Mouse (Mus musculus): ENCODE results near the gene Fbln1. TPM values are rescaled to one million over a fixed set of nuclear protein-coding genes. Genes with fewer than 3 reads are reported as not detected.

The Fbln1 gene
- polyA plus RNA-seq, 1 experiment from 2014 or later: 7.0 TPM

DNA sequence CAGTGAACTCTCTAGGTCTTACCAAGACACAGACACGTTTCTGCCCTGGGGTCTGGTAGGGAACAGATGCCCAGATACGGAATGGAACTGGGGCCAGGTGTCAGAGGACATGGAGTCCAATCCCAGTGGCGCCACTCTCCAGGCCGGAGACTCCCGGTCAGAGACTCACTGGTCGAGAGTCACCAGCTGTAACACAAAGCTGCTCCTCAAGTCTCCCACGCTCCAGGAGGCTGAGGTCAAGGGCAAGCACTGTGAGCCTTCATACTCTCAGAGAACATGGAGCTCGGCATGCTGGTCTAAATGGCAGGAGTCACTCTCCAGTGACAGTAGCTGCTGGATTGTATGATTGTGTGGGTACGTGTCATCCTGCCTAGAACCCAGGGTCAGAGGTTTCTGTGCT is 3.5 kb upstream of the Fbln1 start:
- no peak overlapping the region for H3K9ac ChIP-seq (ENCODE audit: low read depth, low read length)
- H3K4me1 ChIP-seq (ENCODE audit: control insufficient read depth, low read depth, low read length): no peaks in the 10 kb centered on the region
- no peak overlapping the region for H3K27ac ChIP-seq (ENCODE audit: low read length)
- peaks cover 2% of the 10 kb centered on the region for H3K27me3 ChIP-seq (ENCODE audit: control insufficient read depth, insufficient read depth, low read depth, low read length)
- WGBS (ENCODE audit: insufficient replicate concordance): 60% methylated on average over 9 of the region's 9 CpGs
- no peak for ATAC-seq (ENCODE audit: low read depth)
- no peaks in the 10 kb centered on the region for H3K9me3 ChIP-seq (replicated peaks; ENCODE audit: control insufficient read depth, low read length)
- H3K4me3 ChIP-seq (ENCODE audit: low read depth, low read length): no peak overlapping the region
- H3K4me2 ChIP-seq (ENCODE audit: low read depth, low read length): no peak overlapping the region
- H3K36me3 ChIP-seq (ENCODE audit: control insufficient read depth, insufficient read depth): no peaks in the 10 kb centered on the region

DNA sequence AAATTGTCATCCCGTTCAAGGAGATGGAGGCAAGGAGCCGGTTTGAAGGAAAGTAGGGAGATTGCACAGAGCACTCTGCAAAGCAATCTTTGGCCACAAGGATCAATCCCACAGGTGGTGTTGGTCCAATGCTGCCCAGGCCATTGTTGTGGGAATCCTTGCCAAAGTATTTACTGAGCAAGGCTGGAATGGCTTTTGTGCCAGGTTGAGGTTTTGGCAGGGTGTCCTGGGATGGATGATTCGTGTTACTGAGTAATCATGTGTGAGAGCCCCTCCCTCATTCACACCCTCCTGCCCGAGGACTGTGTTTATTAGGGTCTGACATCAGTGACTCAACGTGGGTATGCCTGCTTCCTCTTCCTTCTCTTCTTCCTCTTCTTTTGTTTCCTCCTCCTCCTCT is 3.0 kb upstream of the Fbln1 start:
- Histone ChIP-seq H3K27ac (ENCODE audit: low read length) (no peak overlapping the region), H3K4me3 (ENCODE audit: low read depth, low read length) (no peak overlapping the region), H3K9ac (ENCODE audit: low read depth, low read length) (no peak overlapping the region), H3K4me2 (ENCODE audit: low read depth, low read length) (no peak overlapping the region), H3K4me1 (ENCODE audit: control insufficient read depth, low read depth, low read length) (no peaks in the 10 kb centered on the region), H3K36me3 (ENCODE audit: control insufficient read depth, insufficient read depth) (no peaks in the 10 kb centered on the region), H3K9me3 (replicated peaks; ENCODE audit: control insufficient read depth, low read length) (no peaks in the 10 kb centered on the region), H3K27me3 (ENCODE audit: control insufficient read depth, insufficient read depth, low read depth, low read length) (peaks cover 2% of the 10 kb centered on the region)
- WGBS (ENCODE audit: insufficient replicate concordance): 30% methylated on average over 5 of the region's 5 CpGs
- ATAC-seq (ENCODE audit: low read depth): no peak

DNA sequence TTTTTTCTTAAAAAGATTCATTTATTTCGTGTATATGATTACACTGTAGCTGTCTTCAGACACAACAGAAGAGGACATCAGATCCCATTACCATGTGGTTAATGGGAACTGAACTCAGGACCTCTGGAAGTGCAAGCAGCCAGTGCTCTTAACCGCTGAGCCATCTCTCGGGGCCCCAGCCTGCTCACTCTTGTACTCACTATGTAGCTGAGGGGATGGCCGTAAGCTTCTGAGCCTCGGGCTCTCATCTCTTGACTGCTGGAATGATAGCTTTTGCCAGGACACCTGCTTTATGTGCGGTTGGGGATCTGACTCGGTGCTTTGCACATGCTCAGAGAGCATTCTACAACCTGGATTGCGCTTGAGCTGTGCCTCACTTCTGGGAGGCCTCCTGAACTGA is 1.4 kb upstream of the Fbln1 start:
- no peak overlapping the region for H3K9ac ChIP-seq (ENCODE audit: low read depth, low read length)
- 47% methylated on average over 8 of the region's 8 CpGs for WGBS (ENCODE audit: insufficient replicate concordance)
- H3K27ac ChIP-seq (ENCODE audit: low read length): no peak overlapping the region
- 0 out of 2 replicates have a peak, but pooled peaks cover under 1% of the 10 kb centered on the region for H3K9me3 ChIP-seq (replicated peaks; ENCODE audit: control insufficient read depth, low read length)
- H3K4me1 ChIP-seq (ENCODE audit: control insufficient read depth, low read depth, low read length): no peaks in the 10 kb centered on the region
- no peak overlapping the region for H3K4me3 ChIP-seq (ENCODE audit: low read depth, low read length)
- H3K36me3 ChIP-seq (ENCODE audit: control insufficient read depth, insufficient read depth): no peaks in the 10 kb centered on the region
- ATAC-seq (ENCODE audit: low read depth): no peak
- peaks cover 2% of the 10 kb centered on the region for H3K27me3 ChIP-seq (ENCODE audit: control insufficient read depth, insufficient read depth, low read depth, low read length)
- H3K4me2 ChIP-seq (ENCODE audit: low read depth, low read length): no peak overlapping the region

DNA sequence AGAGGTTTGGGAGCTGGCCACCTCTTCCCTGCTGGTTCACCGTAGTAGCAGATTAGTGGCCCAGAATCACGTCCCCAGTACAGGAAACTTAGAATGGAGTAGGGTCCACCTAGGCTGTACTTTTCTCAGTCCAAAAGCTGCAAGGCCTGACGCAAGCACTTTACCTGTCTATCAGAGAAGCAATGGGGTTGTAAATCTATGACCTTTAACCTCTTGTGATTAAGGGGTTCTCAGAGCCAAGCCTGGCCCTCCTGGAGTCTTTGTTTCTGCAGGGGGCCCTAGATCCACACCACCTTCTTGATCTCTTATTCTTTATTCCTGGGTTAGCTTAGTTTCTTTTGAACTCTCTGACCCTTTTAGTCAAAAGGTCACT is 940 bp downstream of the Fbln1 start:
- Histone ChIP-seq H3K27me3 (ENCODE audit: control insufficient read depth, insufficient read depth, low read depth, low read length) (peaks cover 2% of the 10 kb centered on the region), H3K9me3 (replicated peaks; ENCODE audit: control insufficient read depth, low read length) (0 out of 2 replicates have a peak, but pooled peaks cover 2% of the 10 kb centered on the region), H3K4me3 (ENCODE audit: low read depth, low read length) (no peak overlapping the region), H3K9ac (ENCODE audit: low read depth, low read length) (no peak overlapping the region), H3K4me1 (ENCODE audit: control insufficient read depth, low read depth, low read length) (no peaks in the 10 kb centered on the region), H3K27ac (ENCODE audit: low read length) (no peak overlapping the region), H3K4me2 (ENCODE audit: low read depth, low read length) (no peak overlapping the region), H3K36me3 (ENCODE audit: control insufficient read depth, insufficient read depth) (no peaks in the 10 kb centered on the region)
- ATAC-seq (ENCODE audit: low read depth): no peak
- WGBS (ENCODE audit: insufficient replicate concordance): 36% methylated on average over 3 of the region's 3 CpGs

DNA sequence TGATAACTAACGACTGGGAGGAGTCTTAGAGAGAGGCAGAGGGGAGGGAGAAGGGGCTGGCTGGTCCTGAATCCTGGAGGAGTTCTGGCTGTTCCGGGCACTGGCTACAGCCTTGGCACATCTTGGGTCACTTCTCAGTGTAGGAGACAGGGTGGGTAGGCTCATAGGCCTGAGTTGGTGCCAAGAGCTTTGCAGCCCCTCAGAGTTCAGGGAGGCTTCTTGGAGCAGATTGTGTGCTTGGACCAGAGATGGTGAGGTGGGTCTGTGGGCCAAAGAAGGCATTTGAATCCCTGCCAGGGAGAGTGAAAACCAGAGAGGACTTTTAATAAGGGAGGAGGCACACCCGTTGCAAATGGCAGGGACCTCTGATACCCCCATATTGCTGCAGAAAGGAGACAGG is 1.3 kb downstream of the Fbln1 start:
- WGBS (ENCODE audit: insufficient replicate concordance): 42% methylated on average over 3 of the region's 3 CpGs
- Histone ChIP-seq H3K27me3 (ENCODE audit: control insufficient read depth, insufficient read depth, low read depth, low read length) (peaks cover 2% of the 10 kb centered on the region), H3K4me1 (ENCODE audit: control insufficient read depth, low read depth, low read length) (no peaks in the 10 kb centered on the region), H3K36me3 (ENCODE audit: control insufficient read depth, insufficient read depth) (no peaks in the 10 kb centered on the region), H3K4me2 (ENCODE audit: low read depth, low read length) (no peak overlapping the region), H3K4me3 (ENCODE audit: low read depth, low read length) (no peak overlapping the region), H3K27ac (ENCODE audit: low read length) (no peak overlapping the region), H3K9ac (ENCODE audit: low read depth, low read length) (no peak overlapping the region), H3K9me3 (replicated peaks; ENCODE audit: control insufficient read depth, low read length) (0 out of 2 replicates have a peak, but pooled peaks cover 2% of the 10 kb centered on the region)
- no peak for ATAC-seq (ENCODE audit: low read depth)

DNA sequence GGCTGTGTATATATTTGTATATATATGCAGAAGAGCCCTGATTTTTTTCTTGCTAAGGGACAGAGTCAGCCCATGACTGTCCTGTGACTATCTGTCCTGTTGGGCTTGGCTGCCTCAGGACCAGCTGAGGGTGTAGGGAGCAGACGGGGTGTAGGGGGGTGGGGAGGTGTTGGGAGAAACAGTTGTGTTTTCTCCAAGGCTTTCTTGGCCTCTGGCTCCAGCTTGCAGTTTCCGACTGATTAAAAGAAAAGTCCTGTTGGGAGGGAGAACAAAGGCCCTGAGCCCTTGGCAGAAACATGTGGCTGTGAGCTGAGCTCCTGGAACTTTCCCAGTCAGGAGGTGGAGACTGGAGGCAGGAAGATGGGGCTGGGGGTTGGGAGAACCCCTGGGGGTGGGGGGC is 2.0 kb downstream of the Fbln1 start:
- Histone ChIP-seq H3K27ac (ENCODE audit: low read length) (no peak overlapping the region), H3K4me3 (ENCODE audit: low read depth, low read length) (no peak overlapping the region), H3K9me3 (replicated peaks; ENCODE audit: control insufficient read depth, low read length) (0 out of 2 replicates have a peak, but pooled peaks cover 2% of the 10 kb centered on the region)

DNA sequence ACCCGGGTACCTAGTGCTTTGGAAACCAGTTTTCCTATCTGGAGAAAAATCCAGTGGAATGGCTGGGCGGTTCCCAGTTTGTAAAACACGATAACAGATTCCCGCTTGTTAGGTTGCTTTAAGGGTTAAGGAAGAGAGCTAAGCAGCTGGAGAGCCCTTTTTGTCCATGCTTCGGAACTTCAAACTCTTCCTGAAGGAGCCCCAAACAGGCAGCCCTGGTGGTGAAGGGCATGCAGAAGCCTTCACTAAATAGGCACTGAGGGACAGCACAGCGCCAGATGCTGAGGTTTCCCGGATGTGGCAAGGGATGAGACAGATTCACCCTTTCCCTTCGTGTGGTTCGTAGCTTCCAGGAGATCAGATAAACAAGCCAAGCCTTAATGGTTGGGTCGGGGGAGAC is 2.6 kb downstream of the Fbln1 start:
- Histone ChIP-seq H3K4me3 (ENCODE audit: low read depth, low read length) (no peak overlapping the region), H3K27me3 (ENCODE audit: control insufficient read depth, insufficient read depth, low read depth, low read length) (peaks cover 2% of the 10 kb centered on the region), H3K27ac (ENCODE audit: low read length) (no peak overlapping the region), H3K9me3 (replicated peaks; ENCODE audit: control insufficient read depth, low read length) (0 out of 2 replicates have a peak, but pooled peaks cover 2% of the 10 kb centered on the region), H3K4me2 (ENCODE audit: low read depth, low read length) (no peak overlapping the region), H3K4me1 (ENCODE audit: control insufficient read depth, low read depth, low read length) (no peaks in the 10 kb centered on the region), H3K9ac (ENCODE audit: low read depth, low read length) (no peak overlapping the region), H3K36me3 (ENCODE audit: control insufficient read depth, insufficient read depth) (no peaks in the 10 kb centered on the region)
- ATAC-seq (ENCODE audit: low read depth): no peak
- 20% methylated on average over 10 of the region's 10 CpGs for WGBS (ENCODE audit: insufficient replicate concordance)

More for the DNA sequence above, 2.0 kb downstream of the Fbln1 start:
- WGBS (ENCODE audit: insufficient replicate concordance): 26% methylated on average over 2 of the region's 2 CpGs
- no peak for ATAC-seq (ENCODE audit: low read depth)
- H3K9ac ChIP-seq (ENCODE audit: low read depth, low read length): no peak overlapping the region
- no peaks in the 10 kb centered on the region for H3K36me3 ChIP-seq (ENCODE audit: control insufficient read depth, insufficient read depth)
- peaks cover 2% of the 10 kb centered on the region for H3K27me3 ChIP-seq (ENCODE audit: control insufficient read depth, insufficient read depth, low read depth, low read length)
- no peaks in the 10 kb centered on the region for H3K4me1 ChIP-seq (ENCODE audit: control insufficient read depth, low read depth, low read length)
- H3K4me2 ChIP-seq (ENCODE audit: low read depth, low read length): no peak overlapping the region

DNA sequence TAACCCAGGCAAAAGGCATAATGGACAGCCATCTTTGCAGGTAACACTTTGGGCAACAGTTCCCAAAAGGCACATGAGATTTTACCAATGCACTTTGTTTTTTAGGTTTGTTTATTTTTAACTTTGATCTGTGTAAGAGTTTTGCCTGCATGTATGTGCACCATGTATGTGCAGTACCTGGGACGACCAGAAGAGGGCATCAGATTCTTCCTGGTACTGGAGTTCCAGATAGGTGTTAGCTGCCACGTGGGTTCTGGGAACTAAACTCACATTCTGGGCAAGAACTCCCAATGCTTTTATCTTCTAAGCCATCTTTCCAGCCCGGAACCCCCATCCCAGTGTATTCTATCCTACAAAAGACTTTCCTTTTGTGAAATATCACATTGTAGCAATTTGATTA is 3.6 kb downstream of the Fbln1 start:
- Histone ChIP-seq H3K4me3 (ENCODE audit: low read depth, low read length) (no peak overlapping the region), H3K4me2 (ENCODE audit: low read depth, low read length) (no peak overlapping the region), H3K9me3 (replicated peaks; ENCODE audit: control insufficient read depth, low read length) (0 out of 2 replicates have a peak, but pooled peaks cover 2% of the 10 kb centered on the region), H3K4me1 (ENCODE audit: control insufficient read depth, low read depth, low read length) (no peaks in the 10 kb centered on the region), H3K27ac (ENCODE audit: low read length) (no peak overlapping the region), H3K9ac (ENCODE audit: low read depth, low read length) (no peak overlapping the region), H3K36me3 (ENCODE audit: control insufficient read depth, insufficient read depth) (no peaks in the 10 kb centered on the region), H3K27me3 (ENCODE audit: control insufficient read depth, insufficient read depth, low read depth, low read length) (peaks cover 2% of the 10 kb centered on the region)
- 66% methylated on average over 3 of the region's 3 CpGs for whole genome bisulfite sequencing (ENCODE audit: insufficient replicate concordance)
- no peak for ATAC-seq (ENCODE audit: low read depth)

DNA sequence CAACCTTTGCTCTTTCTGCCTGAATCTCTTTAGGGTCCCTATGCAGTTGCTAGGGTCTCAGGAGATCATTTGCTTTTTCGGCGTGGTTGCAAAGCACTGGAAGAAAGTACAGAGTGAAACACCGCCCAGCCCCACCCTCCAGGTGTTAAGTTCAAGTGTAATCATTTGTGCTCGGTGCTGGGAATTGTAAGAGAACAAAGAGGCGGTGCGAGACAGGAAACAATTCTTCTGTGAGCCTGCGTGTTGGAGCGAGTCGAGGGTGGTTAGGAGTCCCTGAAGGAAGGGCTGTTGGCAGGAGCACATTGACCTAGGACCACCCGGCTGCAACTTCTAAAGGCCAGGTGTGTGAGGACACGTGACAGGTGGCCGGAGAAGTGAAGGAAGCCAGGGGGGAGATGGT is 4.9 kb downstream of the Fbln1 start:
- Histone ChIP-seq H3K36me3 (ENCODE audit: control insufficient read depth, insufficient read depth) (no peaks in the 10 kb centered on the region), H3K9ac (ENCODE audit: low read depth, low read length) (no peak overlapping the region), H3K9me3 (replicated peaks; ENCODE audit: control insufficient read depth, low read length) (peaks cover 2% of the 10 kb centered on the region; the same call in 1 of the 2 replicates), H3K4me1 (ENCODE audit: control insufficient read depth, low read depth, low read length) (no peaks in the 10 kb centered on the region), H3K4me2 (ENCODE audit: low read depth, low read length) (no peak overlapping the region), H3K27me3 (ENCODE audit: control insufficient read depth, insufficient read depth, low read depth, low read length) (peaks cover 2% of the 10 kb centered on the region; the same call in 1 of the 2 replicates), H3K27ac (ENCODE audit: low read length) (no peak overlapping the region), H3K4me3 (ENCODE audit: low read depth, low read length) (no peak overlapping the region)
- WGBS (ENCODE audit: insufficient replicate concordance): 74% methylated on average over 12 of the region's 12 CpGs
- ATAC-seq (ENCODE audit: low read depth): no peak
